Mouse (Mus musculus): ENCODE measurements around the gene Fap. TPM values are rescaled to one million over a fixed set of nuclear protein-coding genes. Genes with fewer than 3 reads are reported as not detected.

The Fap gene
- polyA plus RNA-seq, 1 experiment from 2014 or later: 14.2 TPM

GRCm38 (mm10) chr2:62514477-62514876 is 59.4 kb downstream of the Fap start:
- Histone ChIP-seq H3K4me1 (replicated peaks; ENCODE audit: control insufficient read depth, insufficient read depth, low read length) (no peaks in the 10 kb centered on the region), H3K4me3 (ENCODE audit: low read depth, low read length) (no peak overlapping the region), H3K9me3 (ENCODE audit: control insufficient read depth, low read length) (no peaks in the 10 kb centered on the region), H3K27me3 (replicated peaks; ENCODE audit: control insufficient read depth, insufficient read depth, low read length) (no peaks in the 10 kb centered on the region), H3K36me3 (ENCODE audit: control insufficient read depth, insufficient read depth, low read length) (no peaks in the 10 kb centered on the region), H3K27ac (ENCODE audit: low read depth) (no peak overlapping the region), H3K9ac (ENCODE audit: low read length) (no peak overlapping the region), H3K4me2 (ENCODE audit: low read length) (no peak overlapping the region)
- DNase-seq (ENCODE audit: low spot score) (no peak), ATAC-seq (replicated peaks; ENCODE audit: low FRiP score, low TSS enrichment, low read depth) (no peak)
- 84% methylated on average over 6 of the region's 6 CpGs for WGBS

- Histone ChIP-seq H3K27me3 (replicated peaks; ENCODE audit: control insufficient read depth, insufficient read depth, low read length) (no peaks in the 10 kb centered on the region), H3K9me3 (ENCODE audit: control insufficient read depth, low read length) (no peaks in the 10 kb centered on the region), H3K4me3 (ENCODE audit: low read depth, low read length) (no peak overlapping the region), H3K36me3 (ENCODE audit: control insufficient read depth, insufficient read depth, low read length) (no peaks in the 10 kb centered on the region), H3K9ac (ENCODE audit: low read length) (no peak overlapping the region), H3K4me1 (replicated peaks; ENCODE audit: control insufficient read depth, insufficient read depth, low read length) (no peaks in the 10 kb centered on the region), H3K4me2 (ENCODE audit: low read length) (no peak overlapping the region), H3K27ac (ENCODE audit: low read depth) (no peak overlapping the region)
- ATAC-seq (replicated peaks; ENCODE audit: low FRiP score, low TSS enrichment, low read depth) (no peak), DNase-seq (ENCODE audit: low spot score) (no peak)
- WGBS: 86% methylated on average over 15 of the region's 15 CpGs
These were observed 60.4 kb downstream of the Fap start for GRCm38 (mm10) chr2:62513477-62513876.

- Histone ChIP-seq H3K27me3 (replicated peaks; ENCODE audit: control insufficient read depth, insufficient read depth, low read length) (no peaks in the 10 kb centered on the region), H3K4me2 (ENCODE audit: low read length) (no peak overlapping the region), H3K36me3 (ENCODE audit: control insufficient read depth, insufficient read depth, low read length) (no peaks in the 10 kb centered on the region), H3K27ac (ENCODE audit: low read depth) (no peak overlapping the region), H3K4me3 (ENCODE audit: low read depth, low read length) (no peak overlapping the region), H3K9me3 (ENCODE audit: control insufficient read depth, low read length) (no peaks in the 10 kb centered on the region), H3K4me1 (replicated peaks; ENCODE audit: control insufficient read depth, insufficient read depth, low read length) (no peaks in the 10 kb centered on the region), H3K9ac (ENCODE audit: low read length) (no peak overlapping the region)
- DNase-seq (ENCODE audit: low spot score): no peak
- 73% methylated on average over 5 of the region's 5 CpGs for WGBS
- no peak for ATAC-seq (replicated peaks; ENCODE audit: low FRiP score, low TSS enrichment, low read depth)
These were observed 66.7 kb downstream of the Fap start for GRCm38 (mm10) chr2:62507130-62507529.

GRCm38 (mm10) chr2:62506441-62506840 is 67.4 kb downstream of the Fap start:
- no peak overlapping the region for H3K4me2 ChIP-seq (ENCODE audit: low read length)
- no peak overlapping the region for H3K4me3 ChIP-seq (ENCODE audit: low read depth, low read length)
- H3K9me3 ChIP-seq (ENCODE audit: control insufficient read depth, low read length): no peaks in the 10 kb centered on the region
- no peaks in the 10 kb centered on the region for H3K27me3 ChIP-seq (replicated peaks; ENCODE audit: control insufficient read depth, insufficient read depth, low read length)
- H3K9ac ChIP-seq (ENCODE audit: low read length): no peak overlapping the region
- DNase-seq (ENCODE audit: low spot score) (no peak), ATAC-seq (replicated peaks; ENCODE audit: low FRiP score, low TSS enrichment, low read depth) (no peak)
- H3K27ac ChIP-seq (ENCODE audit: low read depth): no peak overlapping the region
- H3K4me1 ChIP-seq (replicated peaks; ENCODE audit: control insufficient read depth, insufficient read depth, low read length): no peaks in the 10 kb centered on the region
- no peaks in the 10 kb centered on the region for H3K36me3 ChIP-seq (ENCODE audit: control insufficient read depth, insufficient read depth, low read length)
- WGBS: 64% methylated on average over 2 of the region's 2 CpGs

GRCm38 (mm10) chr2:62504269-62504796 is 69.5 kb downstream of the Fap start:
- no peak overlapping the region for H3K4me3 ChIP-seq (ENCODE audit: low read depth, low read length)
- no peak overlapping the region for H3K27ac ChIP-seq (ENCODE audit: low read depth)
- no peak overlapping the region for H3K9ac ChIP-seq (ENCODE audit: low read length)
- no peaks in the 10 kb centered on the region for H3K4me1 ChIP-seq (replicated peaks; ENCODE audit: control insufficient read depth, insufficient read depth, low read length)
- no peak overlapping the region for H3K4me2 ChIP-seq (ENCODE audit: low read length)
- no peak for DNase-seq (ENCODE audit: low spot score)
- WGBS: 85% methylated on average over 4 of the region's 4 CpGs
- no peaks in the 10 kb centered on the region for H3K27me3 ChIP-seq (replicated peaks; ENCODE audit: control insufficient read depth, insufficient read depth, low read length)
- no peaks in the 10 kb centered on the region for H3K9me3 ChIP-seq (ENCODE audit: control insufficient read depth, low read length)
- H3K36me3 ChIP-seq (ENCODE audit: control insufficient read depth, insufficient read depth, low read length): no peaks in the 10 kb centered on the region
- ATAC-seq (replicated peaks; ENCODE audit: low FRiP score, low TSS enrichment, low read depth): no peak

GRCm38 (mm10) chr2:62503326-62503725 is 70.5 kb downstream of the Fap start:
- Histone ChIP-seq H3K36me3 (ENCODE audit: control insufficient read depth, insufficient read depth, low read length) (no peaks in the 10 kb centered on the region), H3K9me3 (ENCODE audit: control insufficient read depth, low read length) (no peaks in the 10 kb centered on the region), H3K4me3 (ENCODE audit: low read depth, low read length) (no peak overlapping the region), H3K27ac (ENCODE audit: low read depth) (no peak overlapping the region), H3K27me3 (replicated peaks; ENCODE audit: control insufficient read depth, insufficient read depth, low read length) (no peaks in the 10 kb centered on the region), H3K4me1 (replicated peaks; ENCODE audit: control insufficient read depth, insufficient read depth, low read length) (no peaks in the 10 kb centered on the region), H3K9ac (ENCODE audit: low read length) (no peak overlapping the region), H3K4me2 (ENCODE audit: low read length) (no peak overlapping the region)
- ATAC-seq (replicated peaks; ENCODE audit: low FRiP score, low TSS enrichment, low read depth) (no peak), DNase-seq (ENCODE audit: low spot score) (no peak)
- 79% methylated on average over 5 of the region's 5 CpGs for WGBS

GRCm38 (mm10) chr2:62502516-62502915 is 71.4 kb downstream of the Fap start:
- Histone ChIP-seq H3K27ac (ENCODE audit: low read depth) (no peak overlapping the region), H3K9me3 (ENCODE audit: control insufficient read depth, low read length) (no peaks in the 10 kb centered on the region), H3K36me3 (ENCODE audit: control insufficient read depth, insufficient read depth, low read length) (no peaks in the 10 kb centered on the region), H3K4me1 (replicated peaks; ENCODE audit: control insufficient read depth, insufficient read depth, low read length) (no peaks in the 10 kb centered on the region), H3K4me3 (ENCODE audit: low read depth, low read length) (no peak overlapping the region), H3K9ac (ENCODE audit: low read length) (no peak overlapping the region), H3K27me3 (replicated peaks; ENCODE audit: control insufficient read depth, insufficient read depth, low read length) (no peaks in the 10 kb centered on the region), H3K4me2 (ENCODE audit: low read length) (no peak overlapping the region)
- WGBS: 89% methylated on average over 4 of the region's 4 CpGs
- ATAC-seq (replicated peaks; ENCODE audit: low FRiP score, low TSS enrichment, low read depth): no peak
- DNase-seq (ENCODE audit: low spot score): no peak

GRCm38 (mm10) chr2:62498821-62499220 is 75.1 kb downstream of the Fap start:
- DNase-seq (ENCODE audit: low spot score) (no peak), ATAC-seq (replicated peaks; ENCODE audit: low FRiP score, low TSS enrichment, low read depth) (no peak)
- 86% methylated on average over 5 of the region's 5 CpGs for WGBS
- H3K27me3 ChIP-seq (replicated peaks; ENCODE audit: control insufficient read depth, insufficient read depth, low read length): no peaks in the 10 kb centered on the region
- no peaks in the 10 kb centered on the region for H3K9me3 ChIP-seq (ENCODE audit: control insufficient read depth, low read length)
- no peak overlapping the region for H3K4me3 ChIP-seq (ENCODE audit: low read depth, low read length)
- H3K27ac ChIP-seq (ENCODE audit: low read depth): no peak overlapping the region
- no peak overlapping the region for H3K4me2 ChIP-seq (ENCODE audit: low read length)
- H3K4me1 ChIP-seq (replicated peaks; ENCODE audit: control insufficient read depth, insufficient read depth, low read length): no peaks in the 10 kb centered on the region
- H3K9ac ChIP-seq (ENCODE audit: low read length): no peak overlapping the region
- H3K36me3 ChIP-seq (ENCODE audit: control insufficient read depth, insufficient read depth, low read length): no peaks in the 10 kb centered on the region

GRCm38 (mm10) chr2:62498086-62498485 is 75.8 kb downstream of the Fap start:
- ATAC-seq (replicated peaks; ENCODE audit: low FRiP score, low TSS enrichment, low read depth) (no peak), DNase-seq (ENCODE audit: low spot score) (no peak)
- Histone ChIP-seq H3K36me3 (ENCODE audit: control insufficient read depth, insufficient read depth, low read length) (no peaks in the 10 kb centered on the region), H3K4me2 (ENCODE audit: low read length) (no peak overlapping the region), H3K9me3 (ENCODE audit: control insufficient read depth, low read length) (no peaks in the 10 kb centered on the region), H3K27me3 (replicated peaks; ENCODE audit: control insufficient read depth, insufficient read depth, low read length) (no peaks in the 10 kb centered on the region), H3K27ac (ENCODE audit: low read depth) (no peak overlapping the region), H3K4me1 (replicated peaks; ENCODE audit: control insufficient read depth, insufficient read depth, low read length) (no peaks in the 10 kb centered on the region), H3K9ac (ENCODE audit: low read length) (no peak overlapping the region), H3K4me3 (ENCODE audit: low read depth, low read length) (no peak overlapping the region)
- 90% methylated on average over 4 of the region's 4 CpGs for WGBS
